Mouse (Mus musculus): ENCODE results near the gene Ap3d1. TPM values are rescaled to one million over a fixed set of nuclear protein-coding genes. Genes with fewer than 3 reads are reported as not detected.

Gene Ap3d1
- polyA plus RNA-seq, 1 experiment from 2014 or later = 57.6 TPM

- no peak for ATAC-seq (replicated peaks; ENCODE audit: insufficient number of reproducible peaks, low FRiP score, low TSS enrichment, low read depth)
- no peak overlapping the region for H3K27ac ChIP-seq (replicated peaks; ENCODE audit: low read depth, low read length)
- WGBS = 28% methylated on average over 3 of the region's 3 CpGs
- no peak for DNase-seq (ENCODE audit: low spot score)
- H3K27me3 ChIP-seq (ENCODE audit: control insufficient read depth, insufficient read depth, low read length) = no peaks in the 10 kb centered on the region
- peak overlapping the region; percentile 65 for H3K4me2 ChIP-seq (ENCODE audit: low read depth, low read length)
- H3K4me3 ChIP-seq (ENCODE audit: low read depth, low read length) = peak overlapping the region; percentile 79
- no peaks in the 10 kb centered on the region for H3K9me3 ChIP-seq (replicated peaks; ENCODE audit: control insufficient read depth, low read length)
- peak overlapping the region; percentile 90 for H3K9ac ChIP-seq (replicated peaks; ENCODE audit: low read length)
- H3K4me1 ChIP-seq (ENCODE audit: control insufficient read depth, insufficient read depth, low read length) = peaks cover 12% of the 10 kb centered on the region
- no peaks in the 10 kb centered on the region for H3K36me3 ChIP-seq (replicated peaks; ENCODE audit: control insufficient read depth, insufficient read depth, low read depth, low read length)
These were observed 14.0 kb upstream of the Ap3d1 start for GRCm38 (mm10) chr10:80756099-80756498.

- Histone ChIP-seq H3K36me3 (replicated peaks; ENCODE audit: control insufficient read depth, insufficient read depth, low read depth, low read length) (no peaks in the 10 kb centered on the region), H3K27me3 (ENCODE audit: control insufficient read depth, insufficient read depth, low read length) (no peaks in the 10 kb centered on the region), H3K4me1 (ENCODE audit: control insufficient read depth, insufficient read depth, low read length) (peaks cover 12% of the 10 kb centered on the region), H3K9me3 (replicated peaks; ENCODE audit: control insufficient read depth, low read length) (no peaks in the 10 kb centered on the region), H3K9ac (replicated peaks; ENCODE audit: low read length) (peak overlapping the region; percentile 90), H3K4me3 (ENCODE audit: low read depth, low read length) (peak overlapping the region; percentile 79), H3K4me2 (ENCODE audit: low read depth, low read length) (peak overlapping the region; percentile 65), H3K27ac (replicated peaks; ENCODE audit: low read depth, low read length) (peak overlapping the region; percentile 44; the same call in 1 of the 2 replicates)
- WGBS = under 1% methylated on average over 44 of the region's 75 CpGs
- ATAC-seq (replicated peaks; ENCODE audit: insufficient number of reproducible peaks, low FRiP score, low TSS enrichment, low read depth) (no peak), DNase-seq (ENCODE audit: low spot score) (no peak)
These were observed 13.4 kb upstream of the Ap3d1 start for GRCm38 (mm10) chr10:80755291-80756015.

- ATAC-seq (replicated peaks; ENCODE audit: insufficient number of reproducible peaks, low FRiP score, low TSS enrichment, low read depth) (peak; percentile 82), DNase-seq (ENCODE audit: low spot score) (peak; percentile 98)
- H3K4me1 ChIP-seq (ENCODE audit: control insufficient read depth, insufficient read depth, low read length) = peaks cover 12% of the 10 kb centered on the region
- H3K27ac ChIP-seq (replicated peaks; ENCODE audit: low read depth, low read length) = peak within 1 kb of the TSS; percentile 44; the same call in 1 of the 2 replicates
- H3K4me3 ChIP-seq (ENCODE audit: low read depth, low read length) = peak within 1 kb of the TSS; percentile 79
- WGBS = 1% methylated on average over 51 of the region's 57 CpGs
- H3K36me3 ChIP-seq (replicated peaks; ENCODE audit: control insufficient read depth, insufficient read depth, low read depth, low read length) = no peaks in the 10 kb centered on the region
- H3K4me2 ChIP-seq (ENCODE audit: low read depth, low read length) = peak within 1 kb of the TSS; percentile 65
- H3K9me3 ChIP-seq (replicated peaks; ENCODE audit: control insufficient read depth, low read length) = no peaks in the 10 kb centered on the region
- no peaks in the 10 kb centered on the region for H3K27me3 ChIP-seq (ENCODE audit: control insufficient read depth, insufficient read depth, low read length)
- H3K9ac ChIP-seq (replicated peaks; ENCODE audit: low read length) = peak within 1 kb of the TSS; percentile 90
These were observed 12.7 kb upstream of the Ap3d1 start, which contains the start of gene Dot1l for GRCm38 (mm10) chr10:80754594-80755290. Dot1l (plus strand) TSS chr10:80755206.

- ATAC-seq (replicated peaks; ENCODE audit: insufficient number of reproducible peaks, low FRiP score, low TSS enrichment, low read depth) (peak; percentile 51), DNase-seq (ENCODE audit: low spot score) (peak; percentile 85)
- Histone ChIP-seq H3K9me3 (replicated peaks; ENCODE audit: control insufficient read depth, low read length) (no peaks in the 10 kb centered on the region), H3K36me3 (replicated peaks; ENCODE audit: control insufficient read depth, insufficient read depth, low read depth, low read length) (no peaks in the 10 kb centered on the region), H3K4me3 (ENCODE audit: low read depth, low read length) (no peak overlapping the region), H3K27me3 (ENCODE audit: control insufficient read depth, insufficient read depth, low read length) (no peaks in the 10 kb centered on the region), H3K9ac (replicated peaks; ENCODE audit: low read length) (no peak overlapping the region), H3K4me1 (ENCODE audit: control insufficient read depth, insufficient read depth, low read length) (peaks cover 7% of the 10 kb centered on the region), H3K4me2 (ENCODE audit: low read depth, low read length) (peak overlapping the region; percentile 36), H3K27ac (replicated peaks; ENCODE audit: low read depth, low read length) (no peak overlapping the region)
- 5% methylated on average over 6 of the region's 6 CpGs for WGBS
These were observed 10.1 kb upstream of the Ap3d1 start for GRCm38 (mm10) chr10:80752079-80752625.

- 18% methylated on average over 16 of the region's 16 CpGs for WGBS
- Histone ChIP-seq H3K36me3 (replicated peaks; ENCODE audit: control insufficient read depth, insufficient read depth, low read depth, low read length) (no peaks in the 10 kb centered on the region), H3K4me3 (ENCODE audit: low read depth, low read length) (no peak overlapping the region), H3K27me3 (ENCODE audit: control insufficient read depth, insufficient read depth, low read length) (no peaks in the 10 kb centered on the region), H3K9ac (replicated peaks; ENCODE audit: low read length) (no peak overlapping the region), H3K27ac (replicated peaks; ENCODE audit: low read depth, low read length) (no peak overlapping the region), H3K4me1 (ENCODE audit: control insufficient read depth, insufficient read depth, low read length) (peaks cover 3% of the 10 kb centered on the region; the same call in 1 of the 2 replicates), H3K4me2 (ENCODE audit: low read depth, low read length) (peak overlapping the region; percentile 36; the same call in 1 of the 2 replicates), H3K9me3 (replicated peaks; ENCODE audit: control insufficient read depth, low read length) (no peaks in the 10 kb centered on the region)
- no peak for DNase-seq (ENCODE audit: low spot score)
- no peak for ATAC-seq (replicated peaks; ENCODE audit: insufficient number of reproducible peaks, low FRiP score, low TSS enrichment, low read depth)
These were observed 9.2 kb upstream of the Ap3d1 start for GRCm38 (mm10) chr10:80751188-80751832.

GRCm38 (mm10) chr10:80748609-80749008, 6.5 kb upstream of the Ap3d1 start:
- Histone ChIP-seq H3K36me3 (replicated peaks; ENCODE audit: control insufficient read depth, insufficient read depth, low read depth, low read length) (no peaks in the 10 kb centered on the region), H3K9me3 (replicated peaks; ENCODE audit: control insufficient read depth, low read length) (no peaks in the 10 kb centered on the region), H3K27me3 (ENCODE audit: control insufficient read depth, insufficient read depth, low read length) (no peaks in the 10 kb centered on the region), H3K4me3 (ENCODE audit: low read depth, low read length) (no peak overlapping the region), H3K4me1 (ENCODE audit: control insufficient read depth, insufficient read depth, low read length) (no peaks in the 10 kb centered on the region), H3K27ac (replicated peaks; ENCODE audit: low read depth, low read length) (no peak overlapping the region), H3K9ac (replicated peaks; ENCODE audit: low read length) (no peak overlapping the region), H3K4me2 (ENCODE audit: low read depth, low read length) (no peak overlapping the region)
- peak; percentile 92 for DNase-seq (ENCODE audit: low spot score)
- WGBS = 10% methylated on average over 6 of the region's 6 CpGs
- no peak for ATAC-seq (replicated peaks; ENCODE audit: insufficient number of reproducible peaks, low FRiP score, low TSS enrichment, low read depth)

GRCm38 (mm10) chr10:80747410-80747809, 5.3 kb upstream of the Ap3d1 start:
- H3K36me3 ChIP-seq (replicated peaks; ENCODE audit: control insufficient read depth, insufficient read depth, low read depth, low read length) = no peaks in the 10 kb centered on the region

More at GRCm38 (mm10) chr10:80747410-80747809, 5.3 kb upstream of the Ap3d1 start:
- no peak for ATAC-seq (replicated peaks; ENCODE audit: insufficient number of reproducible peaks, low FRiP score, low TSS enrichment, low read depth)
- H3K4me1 ChIP-seq (ENCODE audit: control insufficient read depth, insufficient read depth, low read length) = no peaks in the 10 kb centered on the region
- no peak overlapping the region for H3K4me3 ChIP-seq (ENCODE audit: low read depth, low read length)
- no peaks in the 10 kb centered on the region for H3K9me3 ChIP-seq (replicated peaks; ENCODE audit: control insufficient read depth, low read length)
- no peak overlapping the region for H3K27ac ChIP-seq (replicated peaks; ENCODE audit: low read depth, low read length)
- no peak overlapping the region for H3K4me2 ChIP-seq (ENCODE audit: low read depth, low read length)
- peak; percentile 77 for DNase-seq (ENCODE audit: low spot score)
- 19% methylated on average over 3 of the region's 3 CpGs for WGBS
- no peaks in the 10 kb centered on the region for H3K27me3 ChIP-seq (ENCODE audit: control insufficient read depth, insufficient read depth, low read length)
- H3K9ac ChIP-seq (replicated peaks; ENCODE audit: low read length) = no peak overlapping the region
